Mouse (Mus musculus): ENCODE results near the gene Haus5.

The Haus5 gene

DNA sequence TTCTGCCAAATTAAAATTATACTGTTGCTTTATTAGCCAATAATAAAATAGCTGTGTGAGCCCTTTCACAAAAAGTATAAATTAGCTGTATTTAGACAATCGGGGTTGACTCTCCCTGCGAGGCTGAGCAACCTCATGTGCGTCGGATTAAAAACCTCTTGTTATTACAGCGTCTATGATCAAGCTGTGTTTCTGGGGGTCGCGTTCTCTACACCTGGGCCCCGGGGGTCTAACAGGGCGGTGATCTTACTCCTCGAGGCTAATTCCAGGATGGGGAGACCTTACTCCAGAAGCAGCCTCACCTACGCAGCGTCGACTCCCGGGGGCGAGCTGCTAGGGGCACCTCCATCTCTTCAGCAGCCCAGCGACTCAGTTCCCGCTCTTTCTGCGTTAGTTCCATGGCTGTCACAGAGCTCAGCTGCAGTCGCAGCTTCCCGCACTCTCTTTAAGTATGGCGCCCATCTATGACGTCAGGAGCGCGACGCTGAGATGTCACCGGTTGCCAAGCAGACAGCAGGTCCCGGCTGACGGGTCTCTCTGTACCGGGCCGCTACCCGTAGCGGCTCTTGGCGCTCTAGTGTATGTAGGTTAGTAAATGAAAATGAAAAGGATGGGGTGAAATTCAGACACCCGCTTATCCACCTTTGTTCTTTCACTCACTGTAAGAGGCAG lies at the start of gene Haus5:
Haus5 (minus strand) TSS at position 466 of the 672 bp plus-strand sequence.
- CTCF ChIA-PET, result interaction anchor here in 3 of 4 experiments (0.5 to 1.8 kb wide), 17 partner anchors 11 to 413 kb away, joined by 3 to 7 read pairs (median 3); partner anchors contain the start of genes Ffar1 (in 1 of the 3) and Upk1a (in 1 of the 3)

DNA sequence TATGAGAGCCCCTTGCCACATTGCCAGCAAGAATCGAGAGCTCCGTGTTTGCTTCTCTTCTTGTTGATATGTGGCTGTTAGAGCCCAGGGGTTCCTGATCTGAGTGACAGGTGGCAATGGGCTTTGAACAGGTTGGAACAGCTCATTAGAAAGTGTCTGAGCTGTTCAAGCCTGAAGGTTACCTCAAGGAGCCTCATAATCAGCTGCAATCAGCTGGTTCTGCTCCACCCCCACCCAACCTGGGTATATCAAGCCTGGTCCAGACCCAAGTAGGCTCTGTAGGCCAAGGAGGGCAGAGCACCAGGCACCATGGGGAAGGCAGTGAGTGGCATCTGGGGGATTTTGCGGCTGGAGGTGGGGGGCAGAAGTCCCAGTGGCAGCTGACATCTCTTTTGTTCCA lies 47.1 kb upstream of the Haus5 start, which contains the start of gene Atp4a:
Atp4a (plus strand) TSS at position 268 of the 400 bp plus-strand sequence.
- ChIA-PET POLR2A (interaction anchor here in 2 of 4 experiments (0.6 to 1.5 kb wide), 4 partner anchors 18 to 110 kb away, joined by 3 to 4 read pairs (median 3); partner anchors contain the start of genes Haus5 (in 1 of the 2) and Tmem147 (in 1 of the 2)), CTCF (interaction anchor here in 2 of 4 experiments (0.5 to 0.7 kb wide), 3 partner anchors 42 to 98 kb away, joined by 3 to 5 read pairs (median 4); no protein-coding TSS in a partner anchor)

More for the DNA sequence above, at the start of gene Haus5:
- POLR2A ChIA-PET, result interaction anchor here (0.5 to 3.2 kb wide), 39 partner anchors 8 to 717 kb away, joined by 3 to 17 read pairs (median 4); partner anchors contain the start of genes Cox6b1 (in 2 of the 4), Kmt2b (in 2 of the 4), Atp4a (in 1 of the 4) and Etv2 (in 1 of the 4)

DNA sequence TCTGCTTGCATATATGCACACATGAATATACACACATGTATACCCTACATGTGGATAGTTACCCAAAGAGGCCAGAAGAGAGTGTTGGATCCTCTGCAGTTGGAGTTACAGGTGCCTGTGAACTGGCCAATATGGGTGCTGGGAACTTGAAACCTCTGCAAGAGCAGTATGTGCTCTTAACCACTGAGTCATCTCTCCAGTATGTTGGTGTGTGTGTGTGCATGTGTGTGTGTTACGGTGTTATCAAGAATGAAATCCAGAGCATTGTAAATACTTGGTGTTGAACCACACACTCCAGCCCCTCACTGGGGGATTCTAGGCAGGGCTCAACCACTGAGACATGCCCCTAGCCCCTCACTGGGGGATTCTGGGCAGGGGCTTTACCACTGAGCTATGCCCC lies 42.6 kb upstream of the Haus5 start:
- CTCF ChIA-PET, result interaction anchor here in 1 of 4 experiments (1.3 kb wide), 1 partner anchor 266 kb away, joined by 3 read pairs; the partner anchor contains the start of genes Fam187b and Lsr
- POLR2A ChIA-PET, result interaction anchor here in 1 of 4 experiments (1.1 kb wide), 1 partner anchor 181 kb away, joined by 3 read pairs; no protein-coding TSS in a partner anchor

DNA sequence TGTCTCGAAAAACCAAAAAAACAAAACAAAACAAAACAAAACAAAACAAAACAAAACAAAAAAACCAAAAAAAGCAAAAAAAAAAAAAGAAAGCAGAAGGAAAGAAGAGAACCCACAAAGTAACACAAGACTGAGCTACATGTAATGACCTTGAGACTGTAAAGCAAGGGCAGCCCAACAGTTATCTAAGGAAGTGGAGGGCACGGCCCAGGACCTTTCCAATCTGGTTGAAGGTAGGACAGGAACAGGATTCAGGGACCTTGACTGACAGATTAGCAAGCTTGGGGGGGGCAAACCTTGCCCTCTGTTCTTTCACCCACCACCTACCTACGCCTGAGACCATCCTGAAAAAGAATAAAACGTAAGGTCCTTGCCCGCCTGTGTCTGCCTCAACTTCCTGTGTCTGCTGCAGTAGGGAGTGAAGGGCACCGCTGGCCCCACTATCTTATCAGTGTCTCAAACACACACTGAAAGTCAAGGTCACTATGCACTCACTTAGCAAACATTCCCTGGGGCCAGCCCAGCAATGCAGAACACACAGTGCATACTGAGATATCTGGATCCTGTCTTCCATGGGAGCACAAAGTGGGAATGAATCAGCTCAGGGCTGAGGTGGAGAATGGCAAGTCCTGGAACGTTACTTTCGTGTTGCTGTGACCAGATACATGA lies 41.6 kb upstream of the Haus5 start:
- ChIA-PET POLR2A (interaction anchor here in 1 of 4 experiments (1.1 to 1.5 kb wide), 2 partner anchors 21 to 182 kb away, joined by 3 to 4 read pairs; no protein-coding TSS in a partner anchor), CTCF (no interaction called here)

DNA sequence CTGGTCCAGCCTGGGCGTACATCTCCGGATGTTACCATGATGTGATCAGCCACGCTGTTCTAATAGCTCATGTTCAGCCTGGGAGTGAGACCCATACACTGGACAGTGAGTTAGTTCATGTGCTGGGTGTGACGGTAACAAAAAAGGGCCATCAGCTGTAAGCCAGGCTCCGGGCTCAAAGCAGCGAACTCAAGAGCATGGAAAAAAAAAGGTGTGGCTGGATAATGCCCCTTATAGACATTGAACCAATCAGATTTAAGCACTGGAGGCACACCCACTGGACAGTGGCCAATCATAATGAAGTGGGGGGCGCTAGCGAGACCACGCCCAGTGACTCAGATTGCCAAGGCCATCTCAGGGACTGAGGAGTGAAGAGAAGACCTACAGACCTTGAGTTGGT lies 33.8 kb upstream of the Haus5 start, which contains the start of gene 2200002J24Rik:
2200002J24Rik (plus strand) TSS at position 338 of the 400 bp plus-strand sequence.
- ChIA-PET POLR2A (interaction anchor here in 3 of 4 experiments (0.5 to 2.7 kb wide), 6 partner anchors 10 to 364 kb away, joined by 3 to 16 read pairs (median 4); partner anchors contain the start of gene Tmem147 (in 1 of the 3)), CTCF (interaction anchor here in 2 of 4 experiments (0.7 to 1.1 kb wide), 5 partner anchors 10 to 207 kb away, joined by 3 to 7 read pairs (median 5); no protein-coding TSS in a partner anchor)

DNA sequence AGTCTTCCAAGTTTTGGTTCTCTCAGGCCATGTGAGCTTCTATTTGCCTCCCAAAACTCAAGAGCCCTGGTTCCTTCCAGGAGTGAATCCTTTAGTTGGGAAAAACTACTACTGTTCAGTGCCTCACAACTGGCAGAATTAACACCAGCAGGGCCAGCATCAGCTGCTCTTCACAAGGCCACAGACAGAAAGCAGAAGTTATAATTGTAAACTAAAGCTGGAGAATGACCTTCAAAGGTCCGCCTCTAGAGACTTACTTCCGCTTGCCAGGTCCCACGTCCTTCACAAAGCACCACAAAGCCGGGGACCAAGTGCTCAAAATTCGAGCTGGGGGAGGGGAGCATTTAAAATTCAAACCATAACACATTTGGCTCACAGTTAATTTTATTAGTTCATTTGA lies 33.3 kb upstream of the Haus5 start:
- ChIA-PET POLR2A (interaction anchor here in 3 of 4 experiments (0.7 to 2.7 kb wide), 6 partner anchors 10 to 254 kb away, joined by 3 to 16 read pairs (median 4); partner anchors contain the start of gene Tmem147 (in 1 of the 3)), CTCF (interaction anchor here in 2 of 4 experiments (0.7 to 1.1 kb wide), 5 partner anchors 10 to 207 kb away, joined by 3 to 7 read pairs (median 5); no protein-coding TSS in a partner anchor)

DNA sequence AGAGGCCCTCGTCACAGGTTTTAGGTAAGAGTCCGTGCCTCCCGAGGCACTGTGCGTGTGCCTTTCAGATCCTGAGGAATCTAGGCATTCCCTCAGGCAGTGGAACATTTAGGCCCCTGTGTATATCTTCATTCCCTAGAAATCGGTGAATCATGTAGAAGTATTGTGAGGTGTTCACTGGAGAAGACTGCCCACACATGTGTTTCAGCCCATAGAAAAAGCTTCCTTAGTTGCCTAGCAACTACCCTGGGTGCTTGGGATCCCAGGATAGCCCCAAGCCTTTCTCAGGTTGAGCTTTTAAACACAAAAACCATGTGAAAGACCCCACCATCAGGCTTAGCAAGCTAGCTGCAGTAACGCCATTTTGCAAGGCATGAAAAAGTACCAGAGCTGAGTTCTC lies 23.5 kb upstream of the Haus5 start:
- ChIA-PET CTCF (interaction anchor here in 3 of 4 experiments (0.5 to 1.3 kb wide), 5 partner anchors 10 to 70 kb away, joined by 3 to 8 read pairs (median 3); partner anchors contain the start of gene 2200002J24Rik (in 1 of the 3)), POLR2A (interaction anchor here in 3 of 4 experiments (0.7 to 1.9 kb wide), 3 partner anchors 9 to 11 kb away, joined by 3 to 16 read pairs (median 8); partner anchors contain the start of gene 2200002J24Rik (in 2 of the 3))

DNA sequence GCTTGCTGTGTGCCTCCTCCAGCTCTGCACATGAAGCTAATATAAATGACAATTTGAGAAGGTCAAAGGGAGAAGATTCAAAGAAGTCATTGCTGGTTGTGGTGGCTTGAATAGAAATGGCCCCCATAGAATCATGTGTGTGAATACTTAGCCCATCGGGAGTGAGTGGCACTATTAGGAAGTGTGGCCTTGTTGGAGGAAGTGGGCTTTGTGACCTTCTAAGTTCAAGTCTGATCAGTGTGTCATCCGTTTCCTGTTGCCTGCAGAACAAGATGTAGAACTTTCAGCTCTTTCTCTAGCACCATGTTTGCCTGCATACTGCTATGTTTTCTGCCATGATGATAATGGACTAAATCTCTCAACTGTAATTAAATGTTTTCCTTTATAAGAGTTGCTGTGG lies 18.6 kb upstream of the Haus5 start:
- CTCF ChIA-PET, result interaction anchor here in 1 of 4 experiments (0.6 kb wide), 2 partner anchors 70 to 254 kb away, joined by 3 read pairs; no protein-coding TSS in a partner anchor
- POLR2A ChIA-PET, result interaction anchor here in 2 of 4 experiments (0.6 to 1.1 kb wide), 2 partner anchors 15 to 120 kb away, joined by 3 read pairs; partner anchors contain the start of gene 2200002J24Rik (in 1 of the 2)

DNA sequence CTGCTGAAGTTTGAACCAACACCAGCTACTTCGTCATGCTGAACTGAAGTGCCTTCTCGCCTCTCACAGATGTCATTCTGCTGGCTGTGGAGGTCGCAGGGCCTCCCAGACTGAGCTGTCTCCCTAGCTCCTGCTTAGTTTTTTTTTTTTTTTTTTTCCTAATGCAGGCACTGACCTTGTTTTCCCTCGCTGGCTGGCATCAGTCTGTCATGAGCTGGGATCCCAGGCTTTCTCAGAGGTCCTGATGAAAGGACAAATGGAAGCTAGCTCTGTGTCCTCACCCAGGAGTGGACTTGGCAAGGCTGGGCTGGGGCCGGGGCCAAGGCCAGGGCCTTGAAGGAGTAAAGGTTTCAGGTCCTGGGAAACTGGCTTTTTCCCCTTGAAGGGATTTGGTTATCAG lies 17.1 kb upstream of the Haus5 start:
- POLR2A ChIA-PET, result interaction anchor here in 1 of 4 experiments (0.6 kb wide), 2 partner anchors 741 to 1163 kb away, joined by 3 read pairs; no protein-coding TSS in a partner anchor
- CTCF ChIA-PET, result interaction anchor here (0.5 to 1.5 kb wide), 10 partner anchors 11 to 448 kb away, joined by 3 to 11 read pairs (median 4); partner anchors contain the start of genes Pmis2 (in 2 of the 4) and Cox6b1 (in 1 of the 4)

DNA sequence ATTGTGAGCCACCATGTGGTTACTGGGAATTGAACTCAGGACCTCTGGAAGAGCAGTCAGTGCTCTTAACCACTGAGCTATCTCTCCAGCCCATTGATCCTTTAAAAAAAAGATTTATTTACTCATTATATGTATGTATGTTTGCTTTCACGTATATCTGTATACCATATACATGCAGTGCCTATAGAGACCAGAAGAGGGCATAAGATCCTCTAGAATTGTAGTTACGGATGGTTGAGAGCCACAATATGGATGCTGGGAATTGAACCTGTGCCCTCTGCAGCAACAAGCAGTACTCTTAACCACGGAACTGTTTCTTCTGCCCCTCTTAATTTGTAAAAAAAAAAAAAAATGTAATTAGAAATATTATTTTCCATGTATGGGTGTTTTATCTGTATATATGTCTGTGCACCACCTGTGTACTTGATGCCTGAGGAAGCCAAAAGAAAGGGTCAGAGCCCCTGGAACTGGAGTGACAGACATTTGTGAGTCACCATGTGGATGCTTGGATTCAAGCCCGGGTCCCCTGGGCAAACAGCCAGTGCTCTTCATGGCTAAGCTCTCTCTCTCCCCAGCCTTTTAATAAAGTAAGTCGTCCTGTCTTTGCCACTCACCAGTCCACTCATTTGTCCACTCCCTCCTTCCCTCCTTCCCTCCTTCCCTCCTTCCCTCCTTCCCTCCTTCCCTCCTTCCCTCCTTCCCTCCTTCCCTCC lies 13.6 kb upstream of the Haus5 start:
- ChIA-PET POLR2A (no interaction called here), CTCF (no interaction called here)

DNA sequence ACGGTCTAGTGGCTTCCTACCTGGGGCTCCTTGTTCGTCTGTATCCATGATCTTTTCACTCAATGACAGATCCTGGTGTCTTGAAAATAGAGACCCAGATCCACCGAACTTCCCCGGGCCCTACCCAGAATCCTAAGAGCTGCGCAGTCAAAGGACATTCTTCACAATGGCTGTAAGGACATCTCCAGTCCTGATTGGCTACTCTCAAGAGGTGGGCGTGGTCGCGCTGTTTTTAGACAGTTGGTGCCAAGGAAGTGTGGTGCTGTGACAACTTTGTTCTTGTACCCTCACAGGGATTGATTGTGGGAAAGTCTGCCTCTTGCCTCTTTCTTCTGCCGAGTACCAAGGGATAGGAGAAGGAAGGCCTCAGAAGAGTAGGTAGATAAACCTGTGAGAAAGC lies 6.7 kb upstream of the Haus5 start, which contains the start of gene Pmis2:
Pmis2 (minus strand) TSS at position 126 of the 400 bp plus-strand sequence.
- ChIA-PET CTCF (interaction anchor here in 3 of 4 experiments (0.9 to 2.2 kb wide), 11 partner anchors 10 to 423 kb away, joined by 3 to 5 read pairs (median 3); no protein-coding TSS in a partner anchor), POLR2A (interaction anchor here in 2 of 4 experiments (0.8 to 1.6 kb wide), 3 partner anchors 46 to 283 kb away, joined by 3 read pairs; no protein-coding TSS in a partner anchor)

DNA sequence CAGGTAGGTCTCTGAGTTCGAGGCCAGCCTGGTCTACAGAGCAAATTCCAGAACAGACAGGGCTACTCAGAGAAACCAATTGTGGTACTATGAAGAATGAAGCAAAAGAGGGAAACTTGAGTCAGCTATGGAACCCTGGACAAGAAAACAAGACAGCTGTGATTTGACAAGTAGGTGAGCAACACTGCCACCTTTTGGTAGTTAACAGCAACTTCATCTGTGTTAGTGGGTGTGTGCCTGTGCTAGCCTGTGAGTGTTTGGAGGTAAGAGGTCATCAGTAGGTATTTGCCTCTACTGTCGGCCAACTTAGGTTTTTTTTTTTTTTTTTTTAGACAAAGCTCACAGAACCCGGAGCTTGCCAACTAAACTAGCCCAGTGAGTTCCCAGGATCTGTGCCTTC lies 4.4 kb upstream of the Haus5 start:
- POLR2A ChIA-PET, result interaction anchor here in 3 of 4 experiments (0.7 to 1.4 kb wide), 7 partner anchors 20 to 382 kb away, joined by 3 to 6 read pairs (median 4); partner anchors contain the start of genes Cox6b1 (in 1 of the 3), Fxyd7 (in 1 of the 3) and Tmem147 (in 1 of the 3)
- CTCF ChIA-PET, result interaction anchor here (0.5 to 1.5 kb wide), 46 partner anchors 10 to 1473 kb away, joined by 3 to 17 read pairs (median 4); partner anchors contain the start of genes Atp4a (in 1 of the 4), Cox6b1 (in 1 of the 4), Fam187b (in 1 of the 4) and Sdhaf1 (in 1 of the 4)

DNA sequence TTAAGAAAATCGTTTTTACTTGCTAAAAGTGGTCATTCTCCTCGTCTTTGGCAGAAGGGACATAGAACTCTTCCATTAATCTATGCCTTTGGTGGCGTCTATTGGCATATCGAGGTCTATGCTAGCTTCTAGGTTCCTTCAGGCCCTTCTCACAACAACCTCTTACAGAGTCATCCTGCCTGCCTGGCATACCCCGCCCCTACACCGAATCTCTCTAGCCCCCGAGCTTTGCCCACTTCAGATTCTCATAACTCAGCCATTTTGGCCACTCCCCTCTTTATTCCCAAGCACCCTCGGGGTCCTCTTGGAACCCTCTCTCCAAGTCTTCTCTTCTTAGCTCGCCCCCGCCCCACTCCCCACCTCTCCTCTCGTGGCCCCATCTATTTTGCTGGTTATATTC lies 527 bp upstream of the Haus5 start:
- CTCF ChIA-PET, result interaction anchor here in 3 of 4 experiments (0.5 to 1.8 kb wide), 15 partner anchors 22 to 413 kb away, joined by 3 to 6 read pairs (median 3); partner anchors contain the start of gene Ffar1 (in 1 of the 3)
- POLR2A ChIA-PET, result interaction anchor here in 3 of 4 experiments (0.5 to 3.2 kb wide), 32 partner anchors 9 to 717 kb away, joined by 3 to 17 read pairs (median 4); partner anchors contain the start of genes Cox6b1 (in 2 of the 3), Kmt2b (in 2 of the 3), Atp4a (in 1 of the 3) and Etv2 (in 1 of the 3)

DNA sequence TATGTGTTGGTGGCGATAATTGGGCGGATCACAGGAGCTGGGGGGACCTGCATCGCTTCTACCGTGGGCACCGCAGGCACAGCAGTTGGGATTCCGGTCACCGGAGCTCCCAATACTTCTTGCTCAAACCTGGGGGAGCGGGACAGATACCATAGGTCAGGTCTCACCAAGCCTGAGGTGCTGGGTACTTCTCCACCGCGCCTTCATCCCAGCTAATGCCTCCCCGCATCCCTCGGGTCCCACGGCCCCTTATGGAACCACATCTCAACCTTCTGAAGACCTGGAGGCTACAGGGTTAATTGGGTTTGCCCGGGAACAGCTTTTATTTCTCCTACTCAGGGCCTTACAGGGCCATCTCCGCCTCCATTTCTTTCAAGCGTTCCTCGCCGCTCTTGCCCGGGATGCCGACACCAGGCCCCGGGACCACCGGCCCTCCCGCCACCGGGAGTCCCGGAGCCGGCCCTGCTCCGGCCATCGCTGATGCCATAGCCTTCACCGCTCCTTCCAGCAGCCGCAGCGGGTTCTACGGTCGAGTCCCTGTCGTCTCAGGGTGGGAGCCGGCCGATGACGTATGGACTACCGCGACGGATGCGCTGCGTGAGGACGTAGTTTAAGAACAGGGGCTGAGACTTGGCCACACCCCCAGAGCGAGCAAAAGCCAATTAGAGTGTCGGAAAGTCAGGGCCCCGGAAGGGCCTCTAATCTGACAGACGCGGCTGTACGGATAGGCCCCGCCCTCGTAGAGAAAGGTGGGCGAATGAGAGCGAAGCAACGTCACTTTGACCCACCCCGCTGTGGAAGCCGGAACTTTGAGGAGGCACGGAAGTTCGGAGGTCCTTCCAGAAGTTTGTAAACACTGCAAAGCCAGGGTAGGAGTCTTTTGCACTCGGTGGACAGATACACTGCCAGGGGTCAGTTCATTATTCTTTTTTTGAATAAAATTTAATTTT lies 14.9 kb downstream of the Haus5 start, which contains the start of gene Rbm42:
Rbm42 (minus strand) TSS at position 727 of the 950 bp plus-strand sequence.
- POLR2A ChIA-PET, result interaction anchor here in 2 of 4 experiments (0.7 to 1.7 kb wide), 12 partner anchors 10 to 158 kb away, joined by 3 to 17 read pairs (median 4); partner anchors contain the start of genes Haus5 (in 2 of the 2) and Cox6b1 (in 1 of the 2)
- CTCF ChIA-PET, result interaction anchor here in 1 of 4 experiments (1.1 kb wide), 1 partner anchor 19 kb away, joined by 3 read pairs; no protein-coding TSS in a partner anchor

DNA sequence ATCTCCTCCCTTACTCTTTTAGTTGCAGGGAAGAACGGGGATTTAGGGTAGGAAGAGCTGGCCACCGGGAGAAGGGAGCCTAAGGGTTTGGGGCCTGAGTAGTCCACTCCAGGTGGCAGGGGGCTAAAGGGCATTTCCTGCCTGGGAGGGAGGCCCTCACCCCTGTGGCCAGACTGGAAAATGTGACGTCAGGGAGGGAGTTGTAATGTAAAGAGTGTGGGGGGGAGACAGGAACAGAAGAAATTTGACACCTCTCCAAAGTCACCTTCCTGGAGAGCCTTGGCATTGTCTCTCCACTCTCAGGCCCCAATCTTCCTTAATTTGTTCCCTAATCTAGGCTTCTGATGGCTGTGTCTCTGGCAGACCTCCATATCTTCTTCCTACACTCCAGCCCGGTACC lies 25.7 kb downstream of the Haus5 start:
- POLR2A ChIA-PET, result interaction anchor here in 2 of 4 experiments (0.6 to 2.2 kb wide), 4 partner anchors 10 to 30 kb away, joined by 3 to 9 read pairs (median 4); partner anchors contain the start of gene Cox6b1 (in 1 of the 2)
- CTCF ChIA-PET, result interaction anchor here in 1 of 4 experiments (0.6 kb wide), 1 partner anchor 1647 kb away, joined by 3 read pairs; no protein-coding TSS in a partner anchor

All from embryonic stem cell, embryonic (primary cell).